Mouse (Mus musculus): ENCODE results near the gene Ago4.

DNA sequence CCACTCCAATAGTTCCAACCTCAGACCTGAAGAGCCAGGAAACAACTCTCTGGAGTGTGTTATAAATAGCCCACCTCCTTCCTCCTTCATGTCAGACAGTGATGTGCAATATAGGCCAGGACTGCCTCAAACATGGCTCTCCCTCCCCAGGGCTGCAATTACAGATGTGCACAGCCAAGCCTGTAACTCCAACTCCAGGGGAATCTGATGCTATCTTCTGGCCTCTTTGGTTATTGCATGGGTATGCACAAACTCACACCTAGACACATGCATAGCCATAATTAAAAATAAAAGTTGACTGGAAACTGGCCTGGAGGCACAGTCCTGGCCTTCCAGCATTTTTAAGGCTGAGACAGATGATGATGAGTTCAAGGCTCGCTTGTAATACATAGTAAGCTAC lies 11.7 kb upstream of the Ago4 start:
- no peak for TF ChIP-seq CTCF (IDR thresholded peaks at IDR 0.05; ENCODE audit: low read depth)
- TF ChIP-seq EP300 (optimal IDR thresholded peaks at IDR 0.05) = no peak

All from stomach, postnatal 0 days (tissue).